Mouse (Mus musculus) stomach, postnatal 0 days (tissue): ENCODE measurements around the gene Ska2.

ENCODE experiments used
- CTCF ChIP-seq: IDR thresholded peaks from 2 replicates; pipeline ENCODE4 v1.5.1; 2016; ENCODE audit warnings: antibody characterized with exemption, low read depth, mild to moderate bottlenecking, moderate library complexity
- EP300 ChIP-seq: optimal IDR thresholded peaks from 2 replicates; pipeline ENCODE3; 2016; ENCODE audit warnings: antibody characterized with exemption

GRCm38 (mm10) chr11:87085461-87085860 lies 23.6 kb upstream of the Ska2 start:
- TF ChIP-seq CTCF, result no peak
- TF ChIP-seq EP300, result no peak
